Mouse (Mus musculus): ENCODE data around the gene Rps6ka4. TPM values are rescaled to one million over a fixed set of nuclear protein-coding genes. Genes with fewer than 3 reads are reported as not detected.

Gene Rps6ka4
- polyA plus RNA-seq (2016; fragmentation: Nextera tagmentation; extraction: Ambion mirVana), result 6.2 and 8.2 TPM in 2 replicates

GRCm38 (mm10) chr19:6840475-6841291, at the start of gene Rps6ka4:
Rps6ka4 (minus strand) TSS chr19:6840636.
- WGBS, result 2% methylated on average over 40 of the region's 44 CpGs
- ATAC-seq (ENCODE audit: low FRiP score), result peak; percentile 79
- Histone ChIP-seq H3K27ac (no peak within 1 kb of the TSS), H3K9ac (peak within 1 kb of the TSS; percentile 74), H3K4me3 (replicated peaks) (peak within 1 kb of the TSS; percentile 63), H3K9me3 (no peaks in the 10 kb centered on the region), H3K4me2 (peak within 1 kb of the TSS; percentile 100), H3K36me3 (replicated peaks) (no peaks in the 10 kb centered on the region), H3K27me3 (peaks cover 90% of the 10 kb centered on the region), H3K4me1 (peaks cover 23% of the 10 kb centered on the region)

GRCm38 (mm10) chr19:6877965-6878364, 37.5 kb upstream of the Rps6ka4 start:
- H3K27me3 ChIP-seq, result no peaks in the 10 kb centered on the region
- no peak for ATAC-seq (ENCODE audit: low FRiP score)
- H3K9me3 ChIP-seq, result peaks cover 12% of the 10 kb centered on the region
- H3K4me1 ChIP-seq, result no peaks in the 10 kb centered on the region
- H3K4me2 ChIP-seq, result no peak overlapping the region
- WGBS, result 92% methylated on average over 4 of the region's 4 CpGs
- H3K9ac ChIP-seq, result no peak overlapping the region
- H3K27ac ChIP-seq, result no peak overlapping the region
- H3K4me3 ChIP-seq (replicated peaks), result no peak overlapping the region
- H3K36me3 ChIP-seq (replicated peaks), result no peaks in the 10 kb centered on the region

GRCm38 (mm10) chr19:6876799-6877198, 36.4 kb upstream of the Rps6ka4 start:
- H3K27ac ChIP-seq, result no peak overlapping the region
- ATAC-seq (ENCODE audit: low FRiP score), result no peak
- no peaks in the 10 kb centered on the region for H3K27me3 ChIP-seq
- no peak overlapping the region for H3K9ac ChIP-seq
- H3K4me1 ChIP-seq, result no peaks in the 10 kb centered on the region
- no peak overlapping the region for H3K4me3 ChIP-seq (replicated peaks)
- peaks cover 12% of the 10 kb centered on the region for H3K9me3 ChIP-seq
- H3K4me2 ChIP-seq, result no peak overlapping the region
- H3K36me3 ChIP-seq (replicated peaks), result no peaks in the 10 kb centered on the region

- ATAC-seq (ENCODE audit: low FRiP score), result no peak
Measured at GRCm38 (mm10) chr19:6875834-6876233, 35.4 kb upstream of the Rps6ka4 start.

GRCm38 (mm10) chr19:6874257-6874656, 33.8 kb upstream of the Rps6ka4 start:
- Histone ChIP-seq H3K9me3 (no peaks in the 10 kb centered on the region), H3K27me3 (no peaks in the 10 kb centered on the region), H3K36me3 (replicated peaks) (no peaks in the 10 kb centered on the region), H3K9ac (no peak overlapping the region), H3K4me2 (no peak overlapping the region), H3K4me1 (no peaks in the 10 kb centered on the region), H3K27ac (no peak overlapping the region), H3K4me3 (replicated peaks) (no peak overlapping the region)
- ATAC-seq (ENCODE audit: low FRiP score), result no peak
- WGBS, result 92% methylated on average over 1 of the region's 1 CpGs

More at GRCm38 (mm10) chr19:6875834-6876233, 35.4 kb upstream of the Rps6ka4 start:
- Histone ChIP-seq H3K4me1 (no peaks in the 10 kb centered on the region), H3K27me3 (no peaks in the 10 kb centered on the region), H3K27ac (no peak overlapping the region), H3K4me3 (replicated peaks) (no peak overlapping the region), H3K9ac (no peak overlapping the region), H3K9me3 (peaks cover 9% of the 10 kb centered on the region), H3K4me2 (no peak overlapping the region), H3K36me3 (replicated peaks) (no peaks in the 10 kb centered on the region)
- WGBS, result 92% methylated on average over 6 of the region's 6 CpGs

GRCm38 (mm10) chr19:6872701-6873100, 32.3 kb upstream of the Rps6ka4 start:
- H3K4me2 ChIP-seq, result no peak overlapping the region
- H3K27ac ChIP-seq, result no peak overlapping the region
- H3K4me1 ChIP-seq, result no peaks in the 10 kb centered on the region
- no peaks in the 10 kb centered on the region for H3K27me3 ChIP-seq
- no peaks in the 10 kb centered on the region for H3K9me3 ChIP-seq
- no peak for ATAC-seq (ENCODE audit: low FRiP score)
- WGBS, result 81% methylated on average over 3 of the region's 3 CpGs
- H3K36me3 ChIP-seq (replicated peaks), result no peaks in the 10 kb centered on the region
- H3K4me3 ChIP-seq (replicated peaks), result no peak overlapping the region
- no peak overlapping the region for H3K9ac ChIP-seq

GRCm38 (mm10) chr19:6871574-6872271, 31.3 kb upstream of the Rps6ka4 start:
- Histone ChIP-seq H3K9ac (no peak overlapping the region), H3K4me1 (no peaks in the 10 kb centered on the region), H3K27me3 (no peaks in the 10 kb centered on the region), H3K4me2 (no peak overlapping the region), H3K36me3 (replicated peaks) (no peaks in the 10 kb centered on the region), H3K9me3 (no peaks in the 10 kb centered on the region), H3K27ac (no peak overlapping the region), H3K4me3 (replicated peaks) (no peak overlapping the region)
- WGBS, result 71% methylated on average over 5 of the region's 5 CpGs
- ATAC-seq (ENCODE audit: low FRiP score), result no peak

- no peak for ATAC-seq (ENCODE audit: low FRiP score)
- H3K4me1 ChIP-seq, result no peaks in the 10 kb centered on the region
- H3K27ac ChIP-seq, result no peak overlapping the region
- H3K27me3 ChIP-seq, result no peaks in the 10 kb centered on the region
- H3K4me3 ChIP-seq (replicated peaks), result no peak overlapping the region
- no peaks in the 10 kb centered on the region for H3K9me3 ChIP-seq
- no peak overlapping the region for H3K4me2 ChIP-seq
- H3K36me3 ChIP-seq (replicated peaks), result no peaks in the 10 kb centered on the region
- WGBS, result 11% methylated on average over 5 of the region's 5 CpGs
- H3K9ac ChIP-seq, result no peak overlapping the region
Measured at GRCm38 (mm10) chr19:6869355-6869754, 28.9 kb upstream of the Rps6ka4 start.

GRCm38 (mm10) chr19:6861451-6861850, 21.0 kb upstream of the Rps6ka4 start:
- no peak for ATAC-seq (ENCODE audit: low FRiP score)
- Histone ChIP-seq H3K27me3 (peaks cover 6% of the 10 kb centered on the region; the same call in 1 of the 2 replicates), H3K27ac (no peak overlapping the region), H3K36me3 (replicated peaks) (no peaks in the 10 kb centered on the region), H3K4me1 (0 out of 2 replicates have a peak, but pooled peaks cover 6% of the 10 kb centered on the region), H3K4me2 (no peak overlapping the region), H3K4me3 (replicated peaks) (no peak overlapping the region), H3K9me3 (no peaks in the 10 kb centered on the region), H3K9ac (no peak overlapping the region)
- 93% methylated on average over 4 of the region's 4 CpGs for WGBS

GRCm38 (mm10) chr19:6860706-6861105, 20.3 kb upstream of the Rps6ka4 start:
- no peak for ATAC-seq (ENCODE audit: low FRiP score)
- Histone ChIP-seq H3K9me3 (no peaks in the 10 kb centered on the region), H3K4me3 (replicated peaks) (no peak overlapping the region), H3K4me1 (peaks cover 12% of the 10 kb centered on the region), H3K4me2 (no peak overlapping the region), H3K36me3 (replicated peaks) (no peaks in the 10 kb centered on the region), H3K27me3 (peaks cover 12% of the 10 kb centered on the region; the same call in 1 of the 2 replicates), H3K27ac (no peak overlapping the region), H3K9ac (no peak overlapping the region)
- WGBS, result 77% methylated on average over 6 of the region's 6 CpGs

- H3K4me1 ChIP-seq, result peaks cover 19% of the 10 kb centered on the region
- H3K9ac ChIP-seq, result no peak overlapping the region
- H3K27ac ChIP-seq, result no peak overlapping the region
- peaks cover 19% of the 10 kb centered on the region; the same call in 1 of the 2 replicates for H3K27me3 ChIP-seq
- no peak overlapping the region for H3K4me3 ChIP-seq (replicated peaks)
- H3K4me2 ChIP-seq, result no peak overlapping the region
- H3K9me3 ChIP-seq, result no peaks in the 10 kb centered on the region
- WGBS, result 92% methylated on average over 3 of the region's 3 CpGs
- H3K36me3 ChIP-seq (replicated peaks), result no peaks in the 10 kb centered on the region
- no peak for ATAC-seq (ENCODE audit: low FRiP score)
Measured at GRCm38 (mm10) chr19:6859971-6860370, 19.5 kb upstream of the Rps6ka4 start.

- Histone ChIP-seq H3K4me1 (peaks cover 21% of the 10 kb centered on the region), H3K9ac (no peak overlapping the region), H3K4me2 (no peak overlapping the region), H3K27ac (no peak overlapping the region), H3K9me3 (no peaks in the 10 kb centered on the region), H3K36me3 (replicated peaks) (no peaks in the 10 kb centered on the region), H3K27me3 (peaks cover 27% of the 10 kb centered on the region; the same call in 1 of the 2 replicates), H3K4me3 (replicated peaks) (no peak overlapping the region)
- 80% methylated on average over 2 of the region's 2 CpGs for WGBS
- ATAC-seq (ENCODE audit: low FRiP score), result no peak
Measured at GRCm38 (mm10) chr19:6859032-6859651, 18.7 kb upstream of the Rps6ka4 start.

Measured in forebrain, embryonic 12.5 days (tissue).